Mouse (Mus musculus): ENCODE results near the gene Tufm. TPM values are rescaled to one million over a fixed set of nuclear protein-coding genes. Genes with fewer than 3 reads are reported as not detected.

Gene Tufm
- 10 to 100 TPM; 77.2 to 81.6 TPM for total RNA-seq (2021)

GRCm38 (mm10) chr7:126487052-126487483 is at the start of gene Tufm:
Gene Tufm, plus strand, starts transcription at chr7:126487361.
- DNase-seq (ENCODE audit: low spot score in 2 of 2), result peak; percentile 97 to 98
- intact Hi-C loops (cut with DNase I), result loop anchor here (1.0 to 5.0 kb wide), 2 partner anchors 15 to 80 kb away; partner anchors contain the start of gene Eif3c

GRCm38 (mm10) chr7:126440134-126440533 is 47.0 kb upstream of the Tufm start:
- DNase-seq (ENCODE audit: low spot score in 2 of 2), result no peak
- intact Hi-C loops (cut with DNase I), result no loop called here

- intact Hi-C loops (cut with DNase I), result no loop called here
- DNase-seq (ENCODE audit: low spot score in 2 of 2), result no peak
Observed at GRCm38 (mm10) chr7:126443997-126444396, 43.2 kb upstream of the Tufm start.

- intact Hi-C loops (cut with DNase I), result no loop called here
- DNase-seq (ENCODE audit: low spot score in 2 of 2), result no peak
Observed at GRCm38 (mm10) chr7:126444536-126444935, 42.6 kb upstream of the Tufm start.

GRCm38 (mm10) chr7:126445104-126445815 is 41.9 kb upstream of the Tufm start:
- intact Hi-C loops (cut with DNase I), result no loop called here
- DNase-seq (ENCODE audit: low spot score in 2 of 2), result no peak

- intact Hi-C loops (cut with DNase I), result no loop called here
- no peak for DNase-seq (ENCODE audit: low spot score in 2 of 2)
Observed at GRCm38 (mm10) chr7:126446217-126446616, 40.9 kb upstream of the Tufm start.

- intact Hi-C loops (cut with DNase I), result no loop called here
- no peak for DNase-seq (ENCODE audit: low spot score in 2 of 2)
Observed at GRCm38 (mm10) chr7:126448481-126448880, 38.7 kb upstream of the Tufm start.

- intact Hi-C loops (cut with DNase I), result no loop called here
- DNase-seq (ENCODE audit: low spot score in 2 of 2), result no peak
Observed at GRCm38 (mm10) chr7:126449991-126450390, 37.2 kb upstream of the Tufm start.

- intact Hi-C loops (cut with DNase I), result no loop called here
- DNase-seq (ENCODE audit: low spot score in 2 of 2), result no peak
Observed at GRCm38 (mm10) chr7:126450641-126451040, 36.5 kb upstream of the Tufm start.

GRCm38 (mm10) chr7:126452244-126452643 is 34.9 kb upstream of the Tufm start:
- intact Hi-C loops (cut with DNase I), result no loop called here
- no peak for DNase-seq (ENCODE audit: low spot score in 2 of 2)

- intact Hi-C loops (cut with DNase I), result no loop called here
- no peak for DNase-seq (ENCODE audit: low spot score in 2 of 2)
Observed at GRCm38 (mm10) chr7:126453861-126454260, 33.3 kb upstream of the Tufm start.

- intact Hi-C loops (cut with DNase I), result no loop called here
Observed at GRCm38 (mm10) chr7:126455242-126455641, 31.9 kb upstream of the Tufm start.

GRCm38 (mm10) chr7:126456382-126457266 is 30.5 kb upstream of the Tufm start:
- no peak for DNase-seq (ENCODE audit: low spot score in 2 of 2)
- intact Hi-C loops (cut with DNase I), result no loop called here

More at GRCm38 (mm10) chr7:126455242-126455641, 31.9 kb upstream of the Tufm start:
- DNase-seq (ENCODE audit: low spot score in 2 of 2), result no peak

GRCm38 (mm10) chr7:126458225-126458624 is 28.9 kb upstream of the Tufm start:
- no peak for DNase-seq (ENCODE audit: low spot score in 2 of 2)
- intact Hi-C loops (cut with DNase I), result no loop called here

GRCm38 (mm10) chr7:126458844-126459618 is 28.1 kb upstream of the Tufm start:
- intact Hi-C loops (cut with DNase I), result no loop called here
- DNase-seq (ENCODE audit: low spot score in 2 of 2), result no peak

GRCm38 (mm10) chr7:126460623-126461399 is 26.4 kb upstream of the Tufm start:
- intact Hi-C loops (cut with DNase I), result no loop called here

GRCm38 (mm10) chr7:126461626-126462025 is 25.5 kb upstream of the Tufm start:
- intact Hi-C loops (cut with DNase I), result no loop called here
- no peak for DNase-seq (ENCODE audit: low spot score in 2 of 2)

More at GRCm38 (mm10) chr7:126460623-126461399, 26.4 kb upstream of the Tufm start:
- no peak for DNase-seq (ENCODE audit: low spot score in 2 of 2)

- intact Hi-C loops (cut with DNase I), result no loop called here
- no peak for DNase-seq (ENCODE audit: low spot score in 2 of 2)
Observed at GRCm38 (mm10) chr7:126463004-126463403, 24.2 kb upstream of the Tufm start, which contains the start of gene Atp2a1. Gene Atp2a1, minus strand, starts transcription at chr7:126463108.

GRCm38 (mm10) chr7:126463547-126463946 is 23.6 kb upstream of the Tufm start:
- intact Hi-C loops (cut with DNase I), result no loop called here
- no peak for DNase-seq (ENCODE audit: low spot score in 2 of 2)
